Mouse (Mus musculus): ENCODE measurements around the gene Fam216a.
A peak's percentile ranks its signal among the peaks of the same experiment; 100 is the strongest.
"Not testable (repeated sequence)": the region's sequence is repeated elsewhere in the genome, so short reads cannot be mapped to it uniquely, and the experiment has no call there.

Gene Fam216a

DNA sequence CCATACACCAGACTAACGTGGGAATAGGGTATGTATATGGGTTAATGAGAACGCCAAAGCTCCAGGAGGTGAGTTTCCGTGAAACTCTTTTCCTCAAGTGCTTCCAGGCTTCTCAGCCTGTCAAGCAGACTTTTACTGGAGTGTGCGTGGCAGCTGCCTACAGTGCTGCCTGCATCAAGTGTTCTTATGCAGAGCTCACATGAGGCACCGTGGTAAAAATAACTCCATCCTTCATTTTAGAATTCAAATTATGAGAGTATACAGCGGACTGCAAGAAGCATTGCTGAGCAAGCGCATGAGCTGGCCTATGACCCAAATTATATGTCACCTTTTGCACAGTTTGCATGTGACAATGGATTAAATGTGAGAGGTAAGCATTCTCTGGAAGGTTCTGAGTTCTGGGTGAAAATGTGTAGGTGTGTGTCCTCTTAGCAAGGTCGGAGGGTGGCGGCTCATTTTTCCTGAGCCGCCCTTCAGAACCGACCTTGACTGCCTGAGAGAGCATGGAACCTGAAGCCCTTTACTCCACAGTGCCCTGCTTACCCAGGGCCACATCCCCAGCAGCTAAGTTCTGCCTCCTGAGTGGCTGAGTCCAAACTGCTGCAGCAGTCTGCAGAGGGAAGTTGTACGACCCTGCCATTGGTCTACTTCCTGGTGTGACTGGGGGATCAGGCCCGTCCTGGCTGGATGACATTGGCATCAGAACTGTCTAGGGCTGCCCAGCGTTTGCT lies 52.5 kb downstream of the Fam216a start:
- peak; percentile 66 for DNase-seq

GRCm38 (mm10) chr5:122318976-122319375 lies 53.2 kb downstream of the Fam216a start:
- not testable (repeated sequence) for DNase-seq

DNA sequence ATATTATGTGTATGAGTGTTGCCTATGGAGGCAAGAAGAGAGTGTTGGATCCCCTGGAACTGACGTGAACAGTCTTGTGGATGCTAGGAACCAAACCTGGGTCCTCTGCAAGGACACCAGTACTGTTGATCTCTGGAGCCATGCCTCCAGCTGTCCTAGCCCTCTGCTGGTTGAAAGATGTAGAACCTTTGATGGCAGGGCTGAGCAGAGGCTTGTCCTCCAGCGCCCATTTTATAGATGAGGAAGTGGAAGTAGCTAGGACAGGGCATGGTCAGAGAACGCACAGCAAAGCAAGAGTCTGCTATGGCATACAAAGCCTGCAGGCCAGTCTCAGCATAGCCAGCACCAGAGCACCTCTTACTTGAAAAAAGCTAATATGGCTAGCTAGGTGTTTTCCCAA lies 54.1 kb downstream of the Fam216a start:
- DNase-seq = peak; percentile 61

- DNase-seq = no peak
Observed at GRCm38 (mm10) chr5:122317329-122318045, 54.7 kb downstream of the Fam216a start.

- DNase-seq = peak; percentile 94
Observed at GRCm38 (mm10) chr5:122314966-122315667, 57.0 kb downstream of the Fam216a start.

Measured in lung, postnatal 10 days (tissue).